Mouse (Mus musculus) stomach, postnatal 0 days (tissue): ENCODE results near the gene Gm6169. TPM values are rescaled to one million over a fixed set of nuclear protein-coding genes. Genes with fewer than 3 reads are reported as not detected.
A peak's percentile ranks its signal among the peaks of the same experiment; 100 is the strongest.
"Not testable (repeated sequence)": the region's sequence is repeated elsewhere in the genome, so short reads cannot be mapped to it uniquely, and the experiment has no call there.

Experiments
- ATAC-seq: fragments of 200-750 bp; cut with Nextera tagmentation; 2 replicates; pipeline ENCODE4 v1.8.0; 2017; ENCODE audit not compliant: low FRiP score, low TSS enrichment
- DNase-seq: peaks from one replicate; pipeline ENCODE4 v3.0.0-alpha.2; 2016; ENCODE audit warnings: low spot score
- H3K27ac ChIP-seq: fragments of 300-500 bp; sonication (generic); replicated peaks from 2 replicates; pipeline ENCODE4 v1.5.1; 2014; ENCODE audit warnings: mild to moderate bottlenecking, control low read depth
- H3K27me3 ChIP-seq: fragments of 300-500 bp; sonication (generic); 2 replicates; pipeline ENCODE4 v1.6.1; 2014; ENCODE audit warnings: low read length; ENCODE audit not compliant: control insufficient read depth, insufficient read depth
- H3K36me3 ChIP-seq: fragments of 300-500 bp; sonication (generic); 2 replicates; pipeline ENCODE4 v1.6.1; 2014; ENCODE audit warnings: low read length, mixed read lengths; ENCODE audit not compliant: control insufficient read depth, insufficient read depth
- H3K4me1 ChIP-seq: fragments of 300-500 bp; sonication (generic); replicated peaks from 2 replicates; pipeline ENCODE4 v1.6.1; 2014; ENCODE audit warnings: antibody characterized with exemption; ENCODE audit not compliant: control insufficient read depth, insufficient read depth
- H3K4me2 ChIP-seq: fragments of 300-500 bp; sonication (generic); replicated peaks from 2 replicates; pipeline ENCODE4 v1.6.1; 2014; ENCODE audit warnings: low read depth, mild to moderate bottlenecking, control low read depth, moderate library complexity
- H3K4me3 ChIP-seq: fragments of 300-500 bp; sonication (generic); 2 replicates; pipeline ENCODE4 v1.5.1; 2014; ENCODE audit warnings: low read depth, low read length, control low read depth
- H3K9ac ChIP-seq: fragments of 300-500 bp; sonication (generic); 2 replicates; pipeline ENCODE4 v1.6.1; 2014; ENCODE audit warnings: mild to moderate bottlenecking, low read length, control low read depth, mixed read lengths
- H3K9me3 ChIP-seq: fragments of 300-500 bp; sonication (generic); 2 replicates; pipeline ENCODE4 v1.6.1; 2016; ENCODE audit warnings: low read length; ENCODE audit not compliant: control insufficient read depth
- CTCF ChIP-seq: IDR thresholded peaks from 2 replicates; pipeline ENCODE4 v1.5.1; 2016; ENCODE audit warnings: antibody characterized with exemption, low read depth, mild to moderate bottlenecking, moderate library complexity
- EP300 ChIP-seq: optimal IDR thresholded peaks from 2 replicates; pipeline ENCODE3; 2016; ENCODE audit warnings: antibody characterized with exemption
- WGBS: fragments of 180-500 bp; shearing (Covaris S2); extraction: QIAGEN DNeasy Blood & Tissue Kit; methylation state at CpG from one replicate; pipeline ENCODE4 v1.1.7; 2014; 5-methylcytosine and 5-hydroxymethylcytosine counted together
- polyA plus RNA-seq: library from polyadenylated mRNA; unstranded; fragments of >200 nt; fragmentation: Nextera tagmentation; extraction: Ambion mirVana; gene quantifications from 2 replicates; pipeline ENCODE4 v1.2.1, GENCODE M21; 2015

The Gm6169 gene
- polyA plus RNA-seq = 8.5 and 10.2 TPM in 2 replicates

DNA sequence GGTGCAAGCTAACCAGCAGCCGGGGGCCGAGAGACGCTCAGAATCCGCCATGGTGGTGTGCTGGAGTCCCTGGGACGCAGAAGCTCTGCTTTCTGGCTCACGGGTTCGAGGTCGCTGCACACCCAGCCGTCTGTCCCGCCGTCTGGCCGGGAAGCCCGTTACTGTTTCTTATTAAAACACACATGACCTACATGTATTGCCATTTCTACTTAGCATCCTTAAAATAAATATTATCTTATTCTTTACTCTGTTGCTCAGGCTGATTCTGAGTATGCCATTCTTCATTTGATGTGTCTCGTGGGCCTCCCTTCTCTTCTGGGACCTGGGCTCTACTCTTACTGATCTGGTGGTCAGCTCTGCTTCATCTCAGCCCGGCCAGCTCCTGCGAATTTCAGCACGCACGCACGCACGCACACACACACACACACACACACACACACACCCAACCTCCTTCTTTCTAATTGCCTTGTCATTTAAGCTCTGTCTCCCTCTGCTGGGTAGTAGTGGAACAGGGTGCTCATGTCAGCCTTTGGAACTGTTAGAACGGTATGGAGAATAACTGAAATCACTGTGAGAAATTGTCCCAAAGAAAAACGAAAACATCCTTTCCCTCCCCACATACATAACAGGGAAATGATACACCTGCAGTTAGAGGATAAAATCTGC, at the start of gene Gm6169:
Gene Gm6169 (minus strand): TSS at position 51 of the 666 bp plus-strand sequence.
- no peaks in the 10 kb centered on the region for H3K9me3 ChIP-seq
- peak; percentile 66 for DNase-seq
- no peak within 1 kb of the TSS for H3K4me3 ChIP-seq
- H3K9ac ChIP-seq = no peak within 1 kb of the TSS
- H3K4me1 ChIP-seq = no peaks in the 10 kb centered on the region
- H3K36me3 ChIP-seq = no peaks in the 10 kb centered on the region
- no peak for ATAC-seq
- H3K4me2 ChIP-seq = no peak within 1 kb of the TSS
- no peaks in the 10 kb centered on the region for H3K27me3 ChIP-seq
- TF ChIP-seq EP300 (no peak), CTCF (peak; percentile 94)
- no peak within 1 kb of the TSS for H3K27ac ChIP-seq
- WGBS = 67% methylated on average over 22 of the region's 22 CpGs

DNA sequence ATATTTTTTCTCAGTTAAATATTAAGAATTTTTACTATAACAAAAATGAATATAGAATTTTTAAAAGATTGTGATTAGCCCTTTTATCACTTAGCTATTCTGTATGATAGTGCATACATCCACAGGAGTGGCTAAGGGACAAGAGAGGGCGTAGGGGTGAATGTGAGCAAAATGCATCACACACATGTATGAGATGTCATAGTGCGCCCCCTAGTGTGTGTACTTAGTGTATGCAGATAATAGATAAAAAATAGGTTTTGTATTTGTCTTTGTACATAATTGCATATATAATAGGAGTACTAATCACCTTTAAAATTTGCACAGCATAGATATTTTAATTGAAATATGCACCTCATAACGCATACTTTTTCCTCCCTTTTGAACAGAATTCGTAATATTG, 46.8 kb upstream of the Gm6169 start:
- no peak overlapping the region for H3K9ac ChIP-seq
- no peak for TF ChIP-seq EP300
- TF ChIP-seq CTCF = peak; percentile 82
- ATAC-seq = no peak
- peak; percentile 38 for DNase-seq
- no peaks in the 10 kb centered on the region for H3K4me1 ChIP-seq
- H3K27ac ChIP-seq = no peak overlapping the region
- no peaks in the 10 kb centered on the region for H3K27me3 ChIP-seq
- H3K36me3 ChIP-seq = peaks cover 29% of the 10 kb centered on the region
- no peak overlapping the region for H3K4me2 ChIP-seq
- no peak overlapping the region for H3K4me3 ChIP-seq
- WGBS = 61% methylated on average over 4 of the region's 4 CpGs
- no peaks in the 10 kb centered on the region for H3K9me3 ChIP-seq

DNA sequence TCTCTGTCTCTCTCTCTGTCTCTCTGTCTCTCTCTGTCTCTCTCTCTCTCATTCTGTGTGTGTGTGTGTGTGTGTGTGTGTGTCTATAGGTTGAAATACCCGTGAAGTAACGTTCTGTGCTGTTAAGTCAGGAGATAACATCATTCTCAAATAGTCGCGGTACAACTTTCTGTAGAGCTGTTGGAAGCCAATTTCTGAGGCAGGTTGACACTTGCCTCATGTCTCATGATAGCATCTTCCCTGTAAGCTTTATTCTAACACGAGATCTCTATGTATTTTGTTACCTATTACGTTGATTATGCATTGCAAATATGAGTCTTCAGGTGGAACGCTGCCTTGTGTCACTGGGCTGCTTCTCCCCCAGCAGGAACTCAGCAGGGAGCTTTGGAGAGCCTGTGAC, 43.3 kb upstream of the Gm6169 start:
- Histone ChIP-seq H3K36me3 (peaks cover 17% of the 10 kb centered on the region; the same call in 1 of the 2 replicates), H3K9ac (no peak overlapping the region), H3K27me3 (no peaks in the 10 kb centered on the region), H3K4me3 (no peak overlapping the region), H3K4me2 (no peak overlapping the region), H3K27ac (no peak overlapping the region), H3K4me1 (no peaks in the 10 kb centered on the region), H3K9me3 (no peaks in the 10 kb centered on the region)
- TF ChIP-seq CTCF (no peak), EP300 (no peak)
- ATAC-seq (no peak), DNase-seq (no peak)
- 67% methylated on average over 7 of the region's 7 CpGs for WGBS

DNA sequence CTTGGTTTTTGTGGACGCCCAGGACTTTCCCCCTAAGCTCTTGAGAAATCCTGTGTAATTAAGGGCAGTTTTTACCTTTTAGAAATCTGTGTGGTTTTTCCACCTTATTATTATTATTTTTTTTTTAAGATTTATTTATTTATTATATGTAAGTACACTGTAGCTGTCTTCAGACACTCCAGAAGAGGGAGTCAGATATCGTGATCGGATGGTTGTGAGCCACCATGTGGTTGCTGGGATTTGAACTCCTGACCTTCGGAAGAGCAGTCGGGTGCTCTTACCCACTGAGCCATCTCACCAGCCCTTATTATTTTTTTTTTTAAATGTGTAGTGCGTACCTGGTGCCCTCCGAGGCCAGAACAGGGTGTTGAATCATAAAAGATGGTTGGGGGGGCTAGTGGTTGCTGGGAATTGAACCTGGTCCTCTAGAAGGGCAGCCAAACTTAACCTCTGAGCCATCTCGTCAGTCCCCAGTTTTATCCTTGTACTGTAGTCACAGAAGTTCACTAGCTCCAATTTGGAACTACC, 39.4 kb upstream of the Gm6169 start:
- 29% methylated on average over 8 of the region's 8 CpGs for WGBS
- not testable (repeated sequence) for DNase-seq, H3K27me3 ChIP-seq, ATAC-seq, H3K4me1 ChIP-seq, H3K9me3 ChIP-seq
- Histone ChIP-seq H3K36me3 (peaks cover 12% of the 10 kb centered on the region), H3K4me3 (peak overlapping the region; percentile 88), H3K9ac (peak overlapping the region; percentile 90), H3K27ac (peak overlapping the region; percentile 89), H3K4me2 (peak overlapping the region; percentile 59)

DNA sequence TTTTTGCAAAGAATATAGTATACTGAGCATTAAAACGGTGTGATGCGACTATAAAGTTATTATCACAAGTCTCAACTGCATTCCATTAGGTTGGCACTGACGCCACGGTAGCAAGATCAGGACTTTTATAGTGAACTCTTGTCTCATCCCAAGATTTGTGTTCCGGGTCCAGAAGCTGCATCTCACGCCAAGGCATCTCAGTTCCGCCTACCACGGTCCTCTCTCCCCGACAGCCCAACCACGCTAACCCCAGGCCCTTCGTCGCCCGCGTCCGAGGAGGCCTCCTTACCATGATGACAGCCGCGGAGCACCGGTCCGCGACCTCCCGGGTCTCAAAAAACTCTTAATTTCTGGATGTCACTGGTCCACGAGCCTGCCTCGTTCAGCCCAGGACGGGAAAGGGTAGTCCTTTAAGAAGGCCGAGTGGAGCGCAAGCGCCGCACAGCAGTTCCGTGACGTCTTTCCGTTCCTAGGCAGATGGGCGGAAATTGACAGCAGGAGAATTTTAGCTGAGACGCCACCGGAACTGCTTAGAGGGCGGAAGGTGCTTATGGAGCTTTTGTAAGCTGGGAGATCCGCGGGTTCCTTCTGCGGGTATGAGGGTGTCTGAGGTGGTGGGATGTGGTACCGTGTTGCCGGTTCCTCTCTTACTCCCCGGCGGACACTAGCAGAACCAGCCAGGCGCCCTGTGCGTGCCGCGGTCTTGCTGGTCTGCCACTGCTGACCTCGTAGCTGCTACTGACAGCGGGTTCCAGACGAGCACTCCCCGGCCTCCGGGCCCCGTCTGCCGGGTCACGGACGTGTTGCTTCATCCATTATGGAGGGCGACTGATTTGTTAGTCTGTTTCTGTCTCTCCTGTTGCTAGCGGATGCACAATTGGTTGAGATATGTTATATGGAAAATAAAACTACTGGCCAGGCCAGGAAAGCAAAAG, 38.7 kb upstream of the Gm6169 start, which contains the start of the genes Gfm2 and Nsa2:
Gene Gfm2 (plus strand): TSS at position 472 of the 935 bp plus-strand sequence.
Gene Nsa2 (minus strand): TSS at position 472 of the 935 bp plus-strand sequence.
- H3K4me1 ChIP-seq = no peaks in the 10 kb centered on the region
- DNase-seq (peak; percentile 89), ATAC-seq (peak; percentile 99)
- WGBS = under 1% methylated on average over 57 of the region's 57 CpGs
- H3K4me2 ChIP-seq = peak within 1 kb of the TSS; percentile 59
- no peaks in the 10 kb centered on the region for H3K9me3 ChIP-seq
- TF ChIP-seq CTCF (no peak), EP300 (no peak)
- H3K36me3 ChIP-seq = peaks cover 11% of the 10 kb centered on the region
- peak within 1 kb of the TSS; percentile 88 for H3K4me3 ChIP-seq
- peak within 1 kb of the TSS; percentile 89 for H3K27ac ChIP-seq
- H3K27me3 ChIP-seq = no peaks in the 10 kb centered on the region
- peak within 1 kb of the TSS; percentile 90 for H3K9ac ChIP-seq

DNA sequence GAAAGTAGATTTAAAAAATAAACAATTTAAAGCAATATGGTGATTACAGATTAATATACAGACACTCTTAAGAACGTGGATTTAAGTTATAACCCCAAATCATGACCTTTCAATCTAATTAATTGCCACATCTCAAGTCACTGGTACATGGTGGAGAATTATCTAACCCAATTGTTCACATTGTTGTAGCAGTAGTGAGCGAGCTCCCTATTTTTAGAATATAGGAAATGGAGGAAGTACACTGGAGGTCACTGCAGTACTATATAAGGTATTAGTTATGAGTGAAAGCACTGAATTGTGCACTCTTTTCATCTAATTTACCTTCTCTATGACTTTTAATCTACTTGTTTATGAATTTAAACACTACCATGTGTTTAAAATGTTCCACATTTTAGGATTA, 31.4 kb upstream of the Gm6169 start:
- not testable (repeated sequence) for H3K9ac ChIP-seq, H3K27ac ChIP-seq, DNase-seq, H3K4me2 ChIP-seq, H3K4me3 ChIP-seq, H3K4me1 ChIP-seq, H3K27me3 ChIP-seq, ATAC-seq, H3K9me3 ChIP-seq
- no CpG with 5 or more reads among the region's 2 CpGs for WGBS
- peaks cover 13% of the 10 kb centered on the region for H3K36me3 ChIP-seq

DNA sequence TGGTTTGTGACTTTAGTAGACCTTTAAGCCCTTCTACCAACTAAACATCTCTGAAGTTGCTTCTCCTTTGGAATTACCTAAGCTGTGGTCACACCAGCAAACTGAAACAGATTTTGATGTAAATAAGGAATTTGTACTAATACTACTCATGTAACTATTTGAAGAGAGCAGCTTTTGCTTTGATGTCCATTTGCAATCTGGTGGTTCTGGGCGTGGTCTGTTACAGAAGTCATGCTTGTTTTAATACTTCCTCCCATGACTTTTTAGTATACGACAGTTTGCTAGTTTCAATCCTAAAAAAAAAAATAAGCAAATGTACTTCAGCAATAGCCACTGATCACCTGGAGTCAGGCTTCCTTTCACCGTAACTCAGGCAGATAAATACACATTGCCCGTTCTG, 30.6 kb upstream of the Gm6169 start:
- not testable (repeated sequence) for H3K4me1 ChIP-seq, DNase-seq, H3K4me2 ChIP-seq, H3K27me3 ChIP-seq, H3K9ac ChIP-seq, H3K27ac ChIP-seq, H3K4me3 ChIP-seq, H3K9me3 ChIP-seq, ATAC-seq
- 83% methylated on average over 2 of the region's 4 CpGs for WGBS
- peaks cover 11% of the 10 kb centered on the region for H3K36me3 ChIP-seq
